Mouse (Mus musculus) cortical plate, adult 2 months (tissue): Measurements from ENCODE around the gene Ptdss2. TPM values are rescaled to one million over a fixed set of nuclear protein-coding genes. Genes with fewer than 3 reads are reported as not detected.

ENCODE experiments used
- H3K27ac ChIP-seq: fragments of 200-500 bp; 2 replicates; pipeline ENCODE4 v1.5.1; 2012; ENCODE audit warnings: low read length, control low read depth, inconsistent platforms; ENCODE audit not compliant: insufficient read depth
- H3K4me1 ChIP-seq: fragments of 200-500 bp; 2 replicates; pipeline ENCODE4 v1.6.1; 2011; ENCODE audit warnings: low read length; ENCODE audit not compliant: control insufficient read depth, insufficient read depth
- H3K4me3 ChIP-seq: fragments of 200-500 bp; 2 replicates; pipeline ENCODE4 v1.5.1; 2011; ENCODE audit warnings: mild to moderate bottlenecking, low read length, control low read depth; ENCODE audit not compliant: insufficient read depth
- CTCF ChIP-seq: fragments of 200-500 bp; IDR thresholded peaks from 2 replicates; pipeline ENCODE4 v1.5.1; 2011; ENCODE audit warnings: mild to moderate bottlenecking, control low read depth, low read length; ENCODE audit not compliant: insufficient read depth; ENCODE audit errors: extremely low read depth
- POLR2A ChIP-seq: fragments of 200-500 bp; IDR thresholded peaks from 2 replicates; pipeline ENCODE4 v1.6.1; 2011; ENCODE audit warnings: mild to moderate bottlenecking, low read length, control low read depth; ENCODE audit not compliant: insufficient read depth; ENCODE audit errors: extremely low read depth
- polyA plus RNA-seq: library from polyadenylated mRNA; depleted of rRNA; stranded (reverse); fragments of >200 nt; gene quantifications from 2 replicates; pipeline ENCODE4 v1.2.3, GENCODE M21; 2012

Ptdss2 gene
- polyA plus RNA-seq, 1 experiment = 58.9 TPM

GRCm38 (mm10) chr7:141191036-141191435, 68.9 kb downstream of the Ptdss2 start:
- Histone ChIP-seq H3K27ac (no peak overlapping the region), H3K4me1 (0 out of 2 replicates have a peak, but pooled peaks cover 2% of the 10 kb centered on the region), H3K4me3 (no peak overlapping the region)
- TF ChIP-seq POLR2A (no peak), CTCF (no peak)

GRCm38 (mm10) chr7:141191796-141192685, 69.9 kb downstream of the Ptdss2 start:
- H3K27ac ChIP-seq = no peak overlapping the region
- peak overlapping the region; percentile 40; the same call in 1 of the 2 replicates for H3K4me3 ChIP-seq
- H3K4me1 ChIP-seq = 0 out of 2 replicates have a peak, but pooled peaks cover 2% of the 10 kb centered on the region
- TF ChIP-seq POLR2A = no peak
- no peak for TF ChIP-seq CTCF

- H3K27ac ChIP-seq = peak overlapping the region; percentile 63; the same call in 1 of the 2 replicates
- 0 out of 2 replicates have a peak, but pooled peaks cover 2% of the 10 kb centered on the region for H3K4me1 ChIP-seq
- TF ChIP-seq CTCF = no peak
- TF ChIP-seq POLR2A = no peak
- peak overlapping the region; percentile 40 for H3K4me3 ChIP-seq
These were observed 70.7 kb downstream of the Ptdss2 start for GRCm38 (mm10) chr7:141192776-141193347.

- Histone ChIP-seq H3K4me1 (0 out of 2 replicates have a peak, but pooled peaks cover 2% of the 10 kb centered on the region), H3K27ac (peak overlapping the region; percentile 63; the same call in 1 of the 2 replicates), H3K4me3 (peak overlapping the region; percentile 40)
- TF ChIP-seq POLR2A (no peak), CTCF (no peak)
These were observed 71.2 kb downstream of the Ptdss2 start for GRCm38 (mm10) chr7:141193348-141193856.

GRCm38 (mm10) chr7:141193948-141194347, 71.8 kb downstream of the Ptdss2 start, which contains the start of the genes Hras and Lrrc56:
Gene Hras, minus strand, starts transcription at chr7:141194005.
Gene Lrrc56, plus strand, starts transcription at chr7:141194157.
- TF ChIP-seq POLR2A (peak; percentile 97), CTCF (no peak)
- Histone ChIP-seq H3K27ac (peak within 1 kb of the TSS; percentile 63; the same call in 1 of the 2 replicates), H3K4me3 (peak within 1 kb of the TSS; percentile 40), H3K4me1 (0 out of 2 replicates have a peak, but pooled peaks cover 2% of the 10 kb centered on the region)

GRCm38 (mm10) chr7:141194409-141194808, 72.2 kb downstream of the Ptdss2 start:
- H3K27ac ChIP-seq = no peak overlapping the region

GRCm38 (mm10) chr7:141194830-141195229, 72.6 kb downstream of the Ptdss2 start:
- TF ChIP-seq CTCF (no peak), POLR2A (peak; percentile 29; the same call in 1 of the 2 replicates)
- no peak overlapping the region for H3K27ac ChIP-seq
- peak overlapping the region; percentile 40 for H3K4me3 ChIP-seq
- H3K4me1 ChIP-seq = 0 out of 2 replicates have a peak, but pooled peaks cover 2% of the 10 kb centered on the region

More at GRCm38 (mm10) chr7:141194409-141194808, 72.2 kb downstream of the Ptdss2 start:
- Histone ChIP-seq H3K4me1 (0 out of 2 replicates have a peak, but pooled peaks cover 2% of the 10 kb centered on the region), H3K4me3 (peak overlapping the region; percentile 40)
- TF ChIP-seq POLR2A (no peak), CTCF (no peak)

GRCm38 (mm10) chr7:141195754-141196153, 73.6 kb downstream of the Ptdss2 start:
- Histone ChIP-seq H3K27ac (no peak overlapping the region), H3K4me3 (no peak overlapping the region), H3K4me1 (0 out of 2 replicates have a peak, but pooled peaks cover 2% of the 10 kb centered on the region)
- TF ChIP-seq POLR2A = no peak
- no peak for TF ChIP-seq CTCF

GRCm38 (mm10) chr7:141196619-141197282, 74.6 kb downstream of the Ptdss2 start:
- no peak overlapping the region for H3K27ac ChIP-seq
- 0 out of 2 replicates have a peak, but pooled peaks cover 2% of the 10 kb centered on the region for H3K4me1 ChIP-seq
- no peak overlapping the region for H3K4me3 ChIP-seq
- no peak for TF ChIP-seq POLR2A
- TF ChIP-seq CTCF = no peak
